Mouse (Mus musculus): ENCODE measurements at regions not wholly inside any gene's neighbourhood (a gene's known extent, or its start where the extent isn't known, plus 50 kb on each side); places are given as distances from the start of the nearest gene placed in this dataset.
A peak's percentile ranks its signal among the peaks of the same experiment; 100 is the strongest.
"Not testable (repeated sequence)": the region's sequence is repeated elsewhere in the genome, so short reads cannot be mapped to it uniquely, and the experiment has no call there.

GRCm38 (mm10) chr8:35125179-35125578 is 640.4 kb upstream of the Gm19410 start:
- no peak for DNase-seq

- no peak for DNase-seq
Measured at GRCm38 (mm10) chr8:35132281-35132680, 633.3 kb upstream of the Gm19410 start.

- no peak for DNase-seq
Measured at GRCm38 (mm10) chr8:35135630-35136029, 630.0 kb upstream of the Gm19410 start.

DNA sequence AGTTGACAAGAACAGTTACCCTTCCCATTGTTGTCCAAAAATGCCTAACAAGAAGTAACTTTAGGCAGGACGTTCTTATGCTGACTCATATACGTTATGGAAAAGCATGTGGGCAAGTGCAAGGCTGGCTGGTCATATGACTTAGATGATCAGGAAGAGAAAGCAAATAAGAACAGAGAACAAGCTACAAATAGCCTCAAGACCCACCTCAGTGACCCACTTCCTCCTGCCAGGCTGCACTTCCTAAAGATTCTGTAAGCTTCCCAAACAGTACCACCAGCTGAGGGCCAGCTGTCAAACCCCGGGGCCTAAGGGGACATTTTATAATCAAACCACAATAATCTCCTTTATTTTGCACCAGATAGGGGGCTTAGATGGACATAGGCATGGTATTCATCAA is 628.9 kb upstream of the Gm19410 start:
- no peak for DNase-seq

DNA sequence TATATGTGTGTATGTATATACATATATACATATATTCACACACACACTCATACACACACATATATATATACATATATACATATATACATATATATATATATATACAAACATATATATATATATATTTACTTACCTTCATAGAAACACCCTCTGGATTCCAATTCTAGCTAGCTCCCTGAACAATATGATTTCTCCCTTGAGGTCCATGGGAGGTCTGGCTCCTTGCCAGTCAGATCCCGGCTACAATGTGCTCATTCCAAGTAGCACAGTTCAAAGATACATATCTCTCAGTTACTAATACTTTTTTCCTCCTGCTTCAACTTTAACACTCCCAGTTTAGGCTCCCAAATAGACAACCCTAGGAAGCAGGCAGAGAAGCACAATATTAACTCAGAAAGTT is 624.8 kb upstream of the Gm19410 start:
- peak in 1 of 2 experiments; percentile 34 for DNase-seq

DNA sequence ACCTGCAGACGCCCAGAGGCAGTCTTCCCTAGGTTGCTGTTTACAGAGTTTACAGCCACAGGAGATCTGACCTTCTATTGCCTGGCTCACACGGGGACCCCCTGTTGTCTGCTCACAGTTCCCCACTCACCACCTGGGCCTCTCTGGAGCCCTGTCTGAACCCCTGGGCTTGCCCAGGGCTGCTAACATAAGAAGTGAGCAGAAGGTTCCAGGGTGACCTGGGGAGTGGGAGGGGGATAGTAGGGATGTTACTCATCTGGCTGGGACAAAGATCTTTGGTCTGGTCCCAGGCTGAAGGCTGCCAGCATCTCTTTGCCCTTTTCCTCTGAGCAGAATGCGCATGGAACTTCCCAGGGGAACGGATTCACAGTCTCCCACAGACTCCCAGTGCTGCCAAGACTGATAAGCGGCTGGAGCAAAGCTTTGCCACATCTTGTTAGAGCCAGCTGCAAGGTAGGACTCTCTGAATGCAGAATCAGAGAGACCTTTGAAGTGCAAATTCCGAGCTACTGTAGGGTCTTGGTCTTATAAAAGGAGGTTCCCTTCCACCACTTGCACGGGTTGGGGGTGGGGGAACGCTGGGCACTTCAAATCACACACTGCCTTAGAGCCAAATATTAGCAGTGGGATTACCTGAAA is 622.5 kb upstream of the Gm19410 start:
- DNase-seq, result no peak

GRCm38 (mm10) chr8:35143684-35144083 is 621.9 kb upstream of the Gm19410 start:
- DNase-seq, result no peak

DNA sequence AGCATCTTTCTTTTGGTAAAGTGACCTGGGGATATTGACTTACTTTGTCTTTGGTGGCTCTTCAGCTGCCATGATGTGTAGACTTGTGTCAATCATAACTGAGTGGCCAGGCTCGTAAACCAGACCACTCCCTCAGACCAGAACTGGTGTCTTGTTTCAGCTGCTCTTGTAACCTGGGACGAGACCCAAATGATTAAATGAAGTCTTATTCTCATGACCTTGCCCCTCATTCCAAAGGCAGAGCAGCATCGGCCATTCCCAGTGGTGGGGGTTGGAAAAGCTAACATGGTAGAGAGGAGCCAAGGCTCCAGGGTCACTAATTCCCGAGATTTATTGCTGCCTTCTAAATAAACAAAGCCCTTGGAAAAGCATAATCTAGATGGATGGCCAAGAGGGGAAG is 621.2 kb upstream of the Gm19410 start:
- DNase-seq, result no peak

- DNase-seq, result no peak
Measured at GRCm38 (mm10) chr8:35147481-35147880, 618.1 kb upstream of the Gm19410 start.

GRCm38 (mm10) chr8:35147967-35148366 is 617.6 kb upstream of the Gm19410 start:
- DNase-seq, result no peak

DNA sequence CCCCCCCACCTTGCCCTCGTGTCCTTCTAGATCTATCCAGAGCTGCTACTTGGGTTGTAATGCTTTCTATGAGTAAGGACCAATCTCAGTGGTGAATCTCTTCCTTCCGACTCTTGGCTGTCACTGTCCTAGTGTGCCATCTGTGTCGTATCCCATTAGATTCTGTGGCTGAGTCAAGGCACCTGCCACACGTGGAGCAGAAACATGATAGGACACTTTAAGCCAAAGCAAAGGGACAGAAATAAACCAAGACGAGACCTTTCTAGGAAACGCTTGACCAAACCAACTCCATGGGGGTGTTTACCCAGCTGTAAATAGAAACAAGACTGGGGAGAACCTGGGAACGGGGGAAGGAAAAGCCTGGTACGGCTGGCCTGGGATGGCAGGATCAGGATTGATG is 613.0 kb upstream of the Gm19410 start:
- peak; percentile 25 to 43 for DNase-seq

DNA sequence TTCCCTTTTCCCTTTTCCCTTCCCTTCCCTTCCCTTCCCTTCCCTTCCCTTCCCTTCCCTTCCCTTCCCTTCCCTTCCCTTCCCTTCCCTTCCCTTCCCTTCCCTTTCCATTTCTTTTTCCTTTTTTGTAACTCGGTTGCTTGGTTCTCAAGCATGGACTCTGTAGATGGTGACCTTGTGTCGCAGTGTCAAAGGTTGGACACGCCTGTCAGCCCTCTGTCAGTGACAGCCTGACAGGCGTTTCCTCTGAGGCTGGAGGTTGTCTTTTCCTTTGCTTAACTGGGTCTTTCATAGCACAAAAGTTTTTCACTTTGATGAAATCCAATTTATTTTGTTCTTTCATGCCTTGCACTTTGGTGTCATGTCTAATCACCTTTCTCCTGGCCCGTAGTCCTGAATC is 609.3 kb upstream of the Gm19410 start:
- DNase-seq, result no peak

DNA sequence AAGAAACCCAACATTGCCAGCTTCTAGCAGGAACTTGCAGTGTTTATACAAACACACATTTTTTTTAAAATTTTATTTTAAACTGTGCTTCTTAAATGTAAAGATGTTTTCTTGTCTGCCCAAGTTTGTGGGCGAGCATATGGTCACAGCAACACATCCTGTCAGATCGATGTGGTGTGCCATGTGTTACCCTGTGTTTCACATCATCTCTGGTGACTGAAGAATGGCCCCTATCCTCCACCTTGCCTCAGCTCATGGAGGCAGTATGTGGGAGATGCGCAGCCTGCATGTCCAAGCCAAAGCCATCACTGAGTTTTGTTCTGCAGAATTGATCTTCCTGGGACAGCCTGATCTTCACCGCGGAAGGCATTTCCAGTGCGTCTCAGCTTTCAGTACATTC is 607.9 kb upstream of the Gm19410 start:
- no peak for DNase-seq

DNA sequence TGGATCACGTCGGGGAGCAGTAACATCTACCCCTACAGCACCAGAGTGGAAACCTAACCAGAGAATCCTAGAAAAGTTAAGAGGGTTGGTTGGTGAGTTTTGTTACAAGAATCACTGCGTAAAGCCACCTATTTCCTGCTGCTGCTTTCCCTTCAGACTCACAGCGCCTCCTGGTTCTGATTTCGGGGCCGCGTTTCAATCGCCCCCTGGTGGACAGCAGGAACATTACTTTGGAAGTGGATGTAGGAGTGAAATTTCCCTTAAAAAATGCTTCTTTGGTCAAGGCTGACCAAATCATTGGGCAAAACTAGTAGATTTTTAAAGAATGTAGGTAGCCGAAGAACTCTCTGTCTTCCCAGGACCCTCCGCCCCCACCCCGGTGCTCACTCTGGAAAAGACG is 606.3 kb upstream of the Gm19410 start:
- DNase-seq, result peak; percentile 74 to 81

DNA sequence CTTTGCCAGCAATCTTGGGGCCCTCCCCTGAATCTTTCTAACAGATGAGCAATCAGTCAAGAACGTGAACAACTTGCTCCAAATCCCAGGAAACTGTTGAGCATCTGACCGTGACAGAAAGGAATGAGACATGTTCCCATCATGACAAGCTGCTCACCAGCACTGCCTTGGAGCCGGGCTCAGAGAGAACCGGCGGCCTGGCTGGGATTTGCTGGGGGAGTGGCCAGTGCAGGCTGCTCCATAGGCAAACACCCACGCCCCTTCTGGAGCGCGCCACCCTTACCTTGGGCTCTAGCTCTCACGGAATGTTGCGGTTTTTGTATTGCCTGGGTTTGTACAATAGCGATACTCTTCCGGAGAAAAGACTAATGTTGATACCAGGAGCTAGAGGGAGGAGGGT is 605.4 kb upstream of the Gm19410 start:
- DNase-seq, result no peak

- not testable (repeated sequence) for DNase-seq
Measured at GRCm38 (mm10) chr8:35162166-35162565, 603.4 kb upstream of the Gm19410 start.

DNA sequence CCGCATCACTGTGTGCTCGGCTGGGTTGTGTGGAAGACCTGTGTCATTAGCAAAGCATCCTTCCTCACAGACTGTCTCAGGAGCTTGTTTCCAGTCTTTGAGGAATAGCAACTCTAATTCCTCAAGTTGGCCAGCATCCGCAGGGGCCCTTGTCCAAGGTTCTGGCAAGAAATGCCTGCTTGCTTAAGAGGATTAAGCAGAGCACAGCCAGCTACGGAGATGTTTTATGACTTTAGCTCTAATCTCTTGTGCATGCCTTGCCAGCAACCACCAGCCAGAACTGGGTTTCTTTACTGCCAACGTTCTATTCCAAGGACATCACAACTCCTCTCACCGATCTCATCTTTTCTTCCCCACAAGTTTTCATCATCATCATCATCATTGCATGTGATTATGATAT is 599.0 kb upstream of the Gm19410 start:
- DNase-seq, result no peak

- DNase-seq, result peak; percentile 59 to 65
Measured at GRCm38 (mm10) chr8:35171536-35172310, 593.9 kb upstream of the Gm19410 start.

- no peak for DNase-seq
Measured at GRCm38 (mm10) chr8:35177314-35177713, 588.3 kb upstream of the Gm19410 start.

- DNase-seq, result peak; percentile 50 to 62
Measured at GRCm38 (mm10) chr8:35180075-35180474, 585.5 kb upstream of the Gm19410 start.

- no peak for DNase-seq
Measured at GRCm38 (mm10) chr8:35182141-35182540, 583.4 kb upstream of the Gm19410 start.

DNA sequence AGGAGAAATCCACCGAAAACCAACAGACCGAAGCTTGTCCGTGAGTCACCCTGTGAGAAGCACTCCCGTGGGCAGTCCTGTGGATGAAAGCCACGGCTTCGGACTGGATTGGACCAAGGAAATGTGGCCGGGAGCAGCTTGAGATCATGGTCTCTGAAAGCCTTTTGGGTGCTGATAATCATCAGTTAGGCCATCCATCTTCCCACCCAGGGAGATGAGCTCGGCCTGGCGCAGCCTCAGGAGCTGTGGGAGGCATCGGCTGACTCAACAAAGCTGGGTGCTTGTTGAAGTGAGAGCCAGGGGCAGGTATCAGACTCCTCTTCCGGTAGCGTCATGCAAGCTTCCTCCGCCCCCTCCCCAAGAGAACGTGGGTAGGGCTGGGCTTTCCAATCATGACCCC is 582.2 kb upstream of the Gm19410 start:
- no peak for DNase-seq

DNA sequence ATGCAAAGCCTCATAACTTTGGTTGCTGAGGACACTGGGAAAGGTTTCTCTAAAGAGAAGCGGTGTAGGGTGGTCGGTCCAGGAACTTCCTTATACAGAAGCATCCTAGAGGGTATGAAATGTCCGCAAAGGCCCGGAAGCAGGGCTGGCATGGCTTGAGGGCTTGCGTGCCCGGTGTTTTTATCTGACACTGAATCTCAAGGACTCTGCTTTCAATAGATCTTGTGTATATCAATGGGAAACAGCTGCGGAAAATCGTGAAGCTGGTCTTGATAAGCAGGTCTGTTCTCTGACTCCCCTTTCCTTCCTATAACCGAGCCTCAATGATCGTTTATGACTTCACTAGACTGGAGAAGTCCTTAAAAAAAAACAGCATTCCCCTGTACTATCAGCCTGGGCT is 580.4 kb upstream of the Gm19410 start:
- no peak for DNase-seq

- no peak for DNase-seq
Measured at GRCm38 (mm10) chr8:35188531-35188930, 577.1 kb upstream of the Gm19410 start.

DNA sequence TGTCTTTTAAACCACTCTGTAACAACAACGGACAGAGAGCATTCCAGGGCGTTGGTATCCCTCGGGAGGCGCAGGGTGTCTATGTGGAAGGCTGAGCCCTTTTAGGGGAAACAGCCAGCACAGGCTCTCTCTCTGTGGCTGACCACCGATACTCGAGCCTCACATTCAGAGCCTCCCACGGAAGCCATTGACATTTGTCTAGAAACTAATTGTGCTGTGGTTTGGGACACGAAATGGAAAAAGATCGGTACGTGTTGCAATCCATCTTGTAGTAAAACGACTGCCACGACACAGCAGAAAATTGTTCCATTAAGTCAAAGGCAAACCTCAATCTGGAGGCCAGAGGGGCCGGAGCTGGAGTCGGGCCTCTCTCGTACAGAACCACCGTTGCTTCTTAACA is 575.9 kb upstream of the Gm19410 start:
- DNase-seq, result no peak
